Mouse (Mus musculus): ENCODE data around the gene Usp25.

DNA sequence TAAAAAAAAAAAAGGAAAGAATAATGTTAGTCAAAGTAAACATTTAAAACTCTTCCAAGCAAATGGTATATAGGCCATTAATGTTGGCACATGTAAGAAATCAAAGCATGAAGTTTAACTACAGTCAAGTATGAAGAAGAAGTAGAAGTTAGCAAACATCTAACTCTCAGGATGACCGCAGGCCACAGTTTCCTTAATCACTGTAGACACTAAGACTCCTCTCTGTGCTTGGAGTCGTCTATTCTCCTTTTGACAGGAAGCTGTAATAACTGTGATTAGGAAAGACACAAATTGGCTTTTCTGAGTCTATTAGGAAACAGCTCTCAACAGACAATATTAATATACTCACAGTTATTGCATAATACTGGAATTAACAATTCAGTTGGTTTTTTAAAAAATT, 70.6 kb downstream of the Usp25 start:
- TF ChIP-seq CTCF (IDR thresholded peaks at IDR 0.05; ENCODE audit: low read depth, low read length) (no peak), TAL1 (conservative IDR thresholded peaks at IDR 0.05; ENCODE audit: low read depth, low read length) (no peak)
